Mouse (Mus musculus) kidney, adult 2 months (tissue): Measurements from ENCODE around the gene Fyn.

Experiments used
- CTCF ChIP-seq: fragments of 200-500 bp; conservative IDR thresholded peaks from 2 replicates; pipeline ENCODE4 v1.5.1; 2011; ENCODE audit warnings: low read depth, mild to moderate bottlenecking, control low read depth, low read length, moderate library complexity, mixed read lengths; ENCODE audit not compliant: insufficient read depth, insufficient read length
- POLR2A ChIP-seq: fragments of 200-500 bp; IDR thresholded peaks from one replicate; pipeline ENCODE4 v1.6.1; 2011; ENCODE audit warnings: low read depth, low read length, control low read depth

GRCm38 (mm10) chr10:39414068-39414467, 45.4 kb downstream of the Fyn start:
- TF ChIP-seq CTCF (no peak), POLR2A (no peak)
